Mouse (Mus musculus): ENCODE measurements at regions not wholly inside any gene's neighbourhood (a gene's known extent, or its start where the extent isn't known, plus 50 kb on each side); places are given as distances from the start of the nearest gene placed in this dataset.

GRCm38 (mm10) chr13:53535781-53536425 is 63.0 kb upstream of the Msx2 start:
- TF ChIP-seq CTCF (IDR thresholded peaks at IDR 0.05 in 2 of 3, conservative IDR thresholded peaks at IDR 0.05 in 1 of 3; ENCODE audit: control insufficient read depth in 1 of 3, insufficient read depth in 1 of 3, low read depth in 2 of 3, low read length in 3 of 3, poor library complexity in 1 of 3, severe bottlenecking in 1 of 3) (no peak), ZC3H11A (IDR thresholded peaks at IDR 0.05; ENCODE audit: low read depth, low read length) (no peak), HCFC1 (IDR thresholded peaks at IDR 0.05; ENCODE audit: low read depth, low read length) (no peak), MYC (IDR thresholded peaks at IDR 0.05; ENCODE audit: low read depth, low read length) (no peak), EP300 (IDR thresholded peaks at IDR 0.05; ENCODE audit: low read depth in 1 of 2, low read length in 2 of 2) (no peak), POLR2A (IDR thresholded peaks at IDR 0.05; ENCODE audit: control insufficient read depth in 1 of 2, insufficient read depth in 1 of 2, low read depth in 1 of 2, low read length in 2 of 2, poor library complexity in 1 of 2) (no peak), RCOR1 (IDR thresholded peaks at IDR 0.05; ENCODE audit: low read depth, low read length) (no peak), USF2 (IDR thresholded peaks at IDR 0.05; ENCODE audit: borderline replicate concordance in 1 of 2, insufficient read depth in 1 of 2, low read depth in 1 of 2, low read length in 2 of 2) (no peak), ZNF384 (IDR thresholded peaks at IDR 0.05; ENCODE audit: low read depth, low read length) (no peak), E2F4 (IDR thresholded peaks at IDR 0.05; ENCODE audit: borderline replicate concordance, low read depth, low read length) (no peak), MYB (IDR thresholded peaks at IDR 0.05; ENCODE audit: low read depth, low read length) (no peak), POLR2AphosphoS2 (IDR thresholded peaks at IDR 0.05; ENCODE audit: low read length) (no peak)
